Mouse (Mus musculus): Measurements from ENCODE around the gene Ip6k2. TPM values are rescaled to one million over a fixed set of nuclear protein-coding genes. Genes with fewer than 3 reads are reported as not detected.

The Ip6k2 gene
- polyA plus RNA-seq, 1 experiment from 2014 or later: 121 TPM

DNA sequence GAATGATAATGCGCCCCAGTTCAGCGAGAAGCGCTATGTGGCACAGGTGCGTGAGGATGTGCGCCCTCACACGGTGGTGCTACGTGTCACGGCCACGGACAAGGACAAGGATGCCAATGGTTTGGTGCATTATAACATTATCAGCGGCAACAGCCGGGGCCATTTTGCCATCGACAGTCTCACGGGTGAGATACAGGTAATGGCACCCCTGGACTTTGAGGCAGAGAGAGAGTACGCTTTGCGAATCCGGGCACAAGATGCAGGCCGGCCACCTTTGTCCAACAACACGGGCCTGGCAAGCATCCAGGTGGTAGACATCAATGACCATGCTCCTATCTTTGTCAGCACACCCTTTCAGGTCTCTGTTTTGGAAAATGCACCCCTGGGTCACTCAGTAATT lies 44.3 kb downstream of the Ip6k2 start:
- WGBS: 68% methylated on average over 18 of the region's 18 CpGs
- peaks cover 42% of the 10 kb centered on the region for H3K4me1 ChIP-seq
- no peaks in the 10 kb centered on the region for H3K36me3 ChIP-seq
- DNase-seq (ENCODE audit: low spot score): no peak
- no peak overlapping the region for H3K4me3 ChIP-seq
- H3K27me3 ChIP-seq (ENCODE audit: low read depth, poor library complexity, severe bottlenecking): peaks cover 100% of the 10 kb centered on the region
- no peaks in the 10 kb centered on the region for H3K9me3 ChIP-seq (replicated peaks)
- no peak overlapping the region for H3K27ac ChIP-seq

DNA sequence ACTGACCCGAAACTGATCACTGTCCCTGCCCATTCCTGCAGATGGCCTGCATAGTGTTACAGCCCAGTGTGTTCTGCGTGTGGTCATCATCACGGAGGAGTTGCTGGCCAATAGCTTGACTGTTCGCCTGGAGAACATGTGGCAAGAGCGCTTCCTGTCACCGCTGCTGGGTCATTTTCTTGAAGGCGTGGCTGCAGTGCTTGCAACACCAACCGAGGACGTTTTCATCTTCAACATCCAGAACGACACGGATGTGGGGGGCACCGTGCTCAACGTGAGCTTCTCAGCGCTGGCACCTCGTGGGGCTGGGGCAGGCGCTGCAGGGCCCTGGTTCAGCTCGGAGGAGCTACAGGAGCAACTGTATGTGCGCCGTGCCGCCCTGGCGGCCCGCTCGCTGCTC lies 48.0 kb downstream of the Ip6k2 start:
- 8% methylated on average over 23 of the region's 23 CpGs for WGBS
- no peak for DNase-seq (ENCODE audit: low spot score)
- no peaks in the 10 kb centered on the region for H3K36me3 ChIP-seq

DNA sequence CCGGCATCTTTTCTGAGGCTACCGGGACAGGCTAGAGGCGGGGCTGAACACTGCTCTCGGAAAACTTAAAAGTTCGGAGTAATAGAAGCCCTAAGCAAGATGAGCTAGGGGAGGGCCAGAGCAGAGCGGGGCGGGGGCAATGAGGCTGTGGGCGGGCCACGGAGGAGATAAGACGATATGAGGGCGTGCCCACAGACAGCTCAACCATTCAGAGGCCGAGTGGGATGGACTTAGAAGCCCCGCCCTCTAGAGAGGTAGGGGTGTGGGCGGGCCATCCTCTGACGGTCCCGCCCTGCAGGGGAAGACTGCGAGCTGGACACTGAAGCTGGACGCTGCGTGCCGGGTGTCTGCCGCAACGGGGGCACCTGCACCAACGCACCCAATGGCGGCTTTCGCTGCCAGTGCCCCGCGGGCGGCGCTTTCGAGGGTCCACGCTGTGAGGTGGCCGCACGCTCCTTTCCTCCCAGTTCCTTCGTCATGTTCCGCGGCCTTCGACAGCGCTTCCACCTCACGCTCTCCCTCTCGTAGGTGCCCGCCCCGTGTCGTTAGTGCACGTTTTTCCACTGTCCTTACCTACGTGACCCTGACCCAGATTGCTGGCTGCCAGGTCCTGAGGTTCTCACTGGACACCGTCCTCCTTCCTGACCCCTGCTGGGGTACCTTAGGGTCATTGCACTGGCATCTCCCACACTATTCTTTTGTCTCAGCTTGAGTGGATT lies 49.0 kb downstream of the Ip6k2 start:
- peak overlapping the region; percentile 61 for H3K4me3 ChIP-seq
- DNase-seq (ENCODE audit: low spot score): peak; percentile 86
- no peaks in the 10 kb centered on the region for H3K36me3 ChIP-seq
- no peak overlapping the region for H3K27ac ChIP-seq
- H3K9me3 ChIP-seq (replicated peaks): no peaks in the 10 kb centered on the region
- WGBS: 8% methylated on average over 46 of the region's 46 CpGs
- H3K27me3 ChIP-seq (ENCODE audit: low read depth, poor library complexity, severe bottlenecking): peaks cover 71% of the 10 kb centered on the region
- H3K4me1 ChIP-seq: peaks cover 20% of the 10 kb centered on the region

More for the DNA sequence above, 48.0 kb downstream of the Ip6k2 start:
- peaks cover 26% of the 10 kb centered on the region for H3K4me1 ChIP-seq
- H3K27ac ChIP-seq: no peak overlapping the region
- peaks cover 80% of the 10 kb centered on the region for H3K27me3 ChIP-seq (ENCODE audit: low read depth, poor library complexity, severe bottlenecking)
- H3K9me3 ChIP-seq (replicated peaks): no peaks in the 10 kb centered on the region
- peak overlapping the region; percentile 61 for H3K4me3 ChIP-seq

- WGBS: 20% methylated on average over 14 of the region's 14 CpGs
- H3K4me3 ChIP-seq: peak overlapping the region; percentile 25
- H3K36me3 ChIP-seq: no peaks in the 10 kb centered on the region
- H3K27me3 ChIP-seq (ENCODE audit: low read depth, poor library complexity, severe bottlenecking): peaks cover 34% of the 10 kb centered on the region
- no peaks in the 10 kb centered on the region for H3K9me3 ChIP-seq (replicated peaks)
- H3K4me1 ChIP-seq: peaks cover 8% of the 10 kb centered on the region
- no peak overlapping the region for H3K27ac ChIP-seq
- DNase-seq (ENCODE audit: low spot score): no peak
Observed at GRCm38 (mm10) chr9:108842989-108843388, 59.4 kb downstream of the Ip6k2 start.

- H3K27ac ChIP-seq: no peak overlapping the region
- H3K9me3 ChIP-seq (replicated peaks): no peaks in the 10 kb centered on the region
- no peak overlapping the region for H3K4me3 ChIP-seq
- H3K27me3 ChIP-seq (ENCODE audit: low read depth, poor library complexity, severe bottlenecking): peaks cover 34% of the 10 kb centered on the region
- H3K4me1 ChIP-seq: peaks cover 8% of the 10 kb centered on the region
- WGBS: 67% methylated on average over 5 of the region's 5 CpGs
- no peaks in the 10 kb centered on the region for H3K36me3 ChIP-seq
- DNase-seq (ENCODE audit: low spot score): no peak
Observed at GRCm38 (mm10) chr9:108845390-108845789, 61.8 kb downstream of the Ip6k2 start.

- no peaks in the 10 kb centered on the region for H3K36me3 ChIP-seq
Observed at GRCm38 (mm10) chr9:108847374-108847773, 63.8 kb downstream of the Ip6k2 start.

GRCm38 (mm10) chr9:108848419-108848818 lies 64.8 kb downstream of the Ip6k2 start:
- DNase-seq (ENCODE audit: low spot score): no peak
- peaks cover 11% of the 10 kb centered on the region for H3K27me3 ChIP-seq (ENCODE audit: low read depth, poor library complexity, severe bottlenecking)
- H3K9me3 ChIP-seq (replicated peaks): no peaks in the 10 kb centered on the region
- no peak overlapping the region for H3K4me3 ChIP-seq
- H3K27ac ChIP-seq: no peak overlapping the region
- peaks cover 12% of the 10 kb centered on the region; the same call in 1 of the 2 replicates for H3K4me1 ChIP-seq
- WGBS: 77% methylated on average over 17 of the region's 17 CpGs
- no peaks in the 10 kb centered on the region for H3K36me3 ChIP-seq

More at GRCm38 (mm10) chr9:108847374-108847773, 63.8 kb downstream of the Ip6k2 start:
- 89% methylated on average over 4 of the region's 4 CpGs for WGBS
- DNase-seq (ENCODE audit: low spot score): no peak
- no peak overlapping the region for H3K4me3 ChIP-seq
- no peak overlapping the region for H3K27ac ChIP-seq
- no peaks in the 10 kb centered on the region for H3K9me3 ChIP-seq (replicated peaks)
- H3K27me3 ChIP-seq (ENCODE audit: low read depth, poor library complexity, severe bottlenecking): peaks cover 22% of the 10 kb centered on the region
- peaks cover 11% of the 10 kb centered on the region for H3K4me1 ChIP-seq

GRCm38 (mm10) chr9:108852976-108853375 lies 69.4 kb downstream of the Ip6k2 start, which contains the start of gene Slc26a6:
Gene Slc26a6 (plus strand): TSS chr9:108853283.
- Histone ChIP-seq H3K27ac (peak within 1 kb of the TSS; percentile 87), H3K9me3 (replicated peaks) (no peaks in the 10 kb centered on the region), H3K36me3 (peaks cover 18% of the 10 kb centered on the region), H3K4me3 (peak within 1 kb of the TSS; percentile 74), H3K27me3 (ENCODE audit: low read depth, poor library complexity, severe bottlenecking) (peaks cover 8% of the 10 kb centered on the region; the same call in 1 of the 2 replicates), H3K4me1 (peaks cover 28% of the 10 kb centered on the region)
- no peak for DNase-seq (ENCODE audit: low spot score)
- WGBS: 83% methylated on average over 3 of the region's 3 CpGs

- peaks cover 26% of the 10 kb centered on the region for H3K36me3 ChIP-seq
Observed at GRCm38 (mm10) chr9:108853635-108854240, 70.1 kb downstream of the Ip6k2 start.

GRCm38 (mm10) chr9:108854241-108854696 lies 70.7 kb downstream of the Ip6k2 start:
- Histone ChIP-seq H3K4me1 (peaks cover 28% of the 10 kb centered on the region), H3K27me3 (ENCODE audit: low read depth, poor library complexity, severe bottlenecking) (peaks cover 8% of the 10 kb centered on the region; the same call in 1 of the 2 replicates), H3K27ac (peak overlapping the region; percentile 87), H3K4me3 (peak overlapping the region; percentile 74), H3K9me3 (replicated peaks) (no peaks in the 10 kb centered on the region), H3K36me3 (peaks cover 30% of the 10 kb centered on the region)
- WGBS: under 1% methylated on average over 28 of the region's 28 CpGs
- peak; percentile 89 for DNase-seq (ENCODE audit: low spot score)

More at GRCm38 (mm10) chr9:108853635-108854240, 70.1 kb downstream of the Ip6k2 start:
- Histone ChIP-seq H3K4me1 (peaks cover 28% of the 10 kb centered on the region), H3K27ac (peak overlapping the region; percentile 87), H3K4me3 (peak overlapping the region; percentile 74), H3K27me3 (ENCODE audit: low read depth, poor library complexity, severe bottlenecking) (peaks cover 8% of the 10 kb centered on the region; the same call in 1 of the 2 replicates), H3K9me3 (replicated peaks) (no peaks in the 10 kb centered on the region)
- 3% methylated on average over 25 of the region's 25 CpGs for WGBS
- peak; percentile 88 for DNase-seq (ENCODE audit: low spot score)

- peak overlapping the region; percentile 74 for H3K4me3 ChIP-seq
- H3K27ac ChIP-seq: no peak overlapping the region
- H3K27me3 ChIP-seq (ENCODE audit: low read depth, poor library complexity, severe bottlenecking): peaks cover 8% of the 10 kb centered on the region; the same call in 1 of the 2 replicates
- H3K36me3 ChIP-seq: peaks cover 37% of the 10 kb centered on the region
- H3K4me1 ChIP-seq: peaks cover 28% of the 10 kb centered on the region
- WGBS: 61% methylated on average over 5 of the region's 5 CpGs
- DNase-seq (ENCODE audit: low spot score): no peak
- no peaks in the 10 kb centered on the region for H3K9me3 ChIP-seq (replicated peaks)
Observed at GRCm38 (mm10) chr9:108855335-108855734, 71.7 kb downstream of the Ip6k2 start.

All from limb, embryonic 10.5 days (tissue).